Mouse (Mus musculus) CD4-positive, CD25-positive, alpha-beta regulatory T cell, adult 4 months (primary cell): ENCODE results near the gene Hdlbp. TPM values are rescaled to one million over a fixed set of nuclear protein-coding genes. Genes with fewer than 3 reads are reported as not detected.

Experiments
- ATAC-seq: one replicate; pipeline ENCODE4 v1.8.0; 2017
- polyA plus RNA-seq, 2 experiments: library from polyadenylated mRNA; unstranded; fragments of 100-300 nt; shearing (Covaris generic); gene quantifications; one replicate each; pipeline ENCODE4 v1.2.1; 2017

The Hdlbp gene
- polyA plus RNA-seq, 2 experiments from 2014 or later, result 49.6 to 73.9 TPM

DNA sequence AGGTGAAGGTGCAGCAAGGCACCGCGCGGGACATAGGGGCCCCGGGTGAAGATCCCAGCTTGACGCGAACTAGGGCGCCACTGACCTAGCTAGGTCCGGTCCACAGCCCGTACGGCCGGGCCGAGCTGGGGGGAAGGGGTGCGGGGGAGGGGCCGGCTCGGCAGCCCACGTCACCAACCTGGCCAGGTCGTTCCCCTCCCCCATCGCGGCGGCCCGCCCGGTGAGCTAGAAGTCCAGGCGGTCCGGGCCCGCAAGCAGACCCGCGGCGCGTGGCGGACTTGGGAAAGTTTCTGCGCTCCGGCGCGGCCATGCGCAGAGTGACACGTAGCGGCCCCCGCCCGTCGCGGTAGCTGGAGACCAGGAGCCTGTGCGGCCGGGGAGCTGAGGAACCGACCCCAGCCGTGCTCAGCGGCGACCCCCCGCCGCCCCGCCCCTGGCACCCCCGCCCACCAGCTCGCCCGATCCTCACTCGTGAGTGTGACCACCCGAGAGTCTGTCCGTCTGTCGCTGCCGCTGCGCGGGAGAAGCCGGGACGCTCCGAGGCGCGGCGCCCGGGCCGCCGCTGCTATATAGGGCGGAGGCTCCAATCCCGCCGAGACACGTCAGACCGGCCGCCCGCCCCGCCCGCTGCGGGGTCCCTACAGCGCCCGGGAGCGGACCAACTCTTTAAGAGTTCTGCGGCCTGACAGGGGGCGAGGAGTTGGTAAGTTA, 33.3 kb downstream of the Hdlbp start:
- peak; percentile 80 for ATAC-seq

GRCm38 (mm10) chr1:93444405-93445110, 34.1 kb downstream of the Hdlbp start:
- peak; percentile 72 for ATAC-seq

DNA sequence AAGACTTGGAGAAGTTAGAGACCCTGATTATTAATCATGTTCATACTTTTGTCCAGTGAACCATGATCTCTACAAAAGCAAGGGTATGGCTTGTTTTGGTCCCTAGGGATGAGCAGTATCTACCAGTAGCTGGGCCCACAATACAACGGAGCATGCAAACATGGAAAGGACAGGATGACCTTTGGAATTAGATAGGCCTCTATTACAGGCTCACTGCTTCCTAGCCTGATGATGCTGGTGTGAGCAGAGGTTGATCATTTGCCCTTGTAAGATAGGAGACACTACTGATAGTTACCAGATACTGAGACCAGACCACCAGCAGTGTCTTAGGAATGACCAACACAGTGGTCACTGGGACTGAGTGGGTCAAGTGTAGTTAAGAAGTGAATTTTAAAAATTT, 39.3 kb downstream of the Hdlbp start:
- ATAC-seq, result no peak

DNA sequence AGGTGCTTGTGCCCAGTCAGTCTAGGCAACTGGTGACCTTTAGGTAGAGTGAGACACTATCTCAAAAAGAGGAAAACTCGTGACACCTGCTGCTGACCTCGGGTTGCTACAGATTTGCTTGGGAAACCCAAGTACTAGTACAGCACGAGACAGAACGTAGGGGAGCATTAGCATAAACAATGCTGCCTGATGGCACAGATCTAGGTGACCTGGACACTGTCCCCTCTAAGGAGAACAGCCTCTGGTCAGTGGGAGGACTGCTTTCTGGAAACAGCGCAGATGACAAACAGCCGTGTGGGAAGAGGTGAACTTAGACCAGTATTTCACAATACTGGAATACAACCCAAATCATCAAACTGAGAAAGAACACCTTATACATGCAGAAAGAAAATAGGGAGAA, 46.5 kb downstream of the Hdlbp start:
- no peak for ATAC-seq

DNA sequence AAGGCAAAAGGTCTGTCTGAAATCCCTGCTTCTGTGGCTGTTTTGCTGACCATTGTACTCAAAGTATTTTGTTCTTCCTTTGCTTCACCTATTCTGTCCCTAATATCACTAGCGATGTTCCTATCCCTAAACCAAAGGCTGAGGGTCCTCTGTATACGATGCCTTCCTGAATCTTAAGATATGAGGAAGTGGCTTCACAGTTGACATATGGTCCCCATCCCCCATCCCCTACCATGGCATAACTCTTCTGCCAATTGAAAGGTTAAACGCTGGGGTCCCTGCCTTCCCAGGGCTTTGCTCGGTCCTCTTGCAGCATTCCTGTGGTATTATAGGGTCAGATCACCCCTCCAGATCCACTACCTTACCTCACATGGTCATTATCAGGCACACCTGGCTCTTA, 75.2 kb downstream of the Hdlbp start:
- no peak for ATAC-seq

- peak; percentile 79 for ATAC-seq
These were observed 77.2 kb downstream of the Hdlbp start for GRCm38 (mm10) chr1:93401191-93402052.

- ATAC-seq, result no peak
These were observed 89.7 kb downstream of the Hdlbp start for GRCm38 (mm10) chr1:93388906-93389305.

GRCm38 (mm10) chr1:93387198-93387597, 91.4 kb downstream of the Hdlbp start:
- ATAC-seq, result no peak

- ATAC-seq, result no peak
These were observed 99.5 kb downstream of the Hdlbp start for GRCm38 (mm10) chr1:93379117-93379516.

DNA sequence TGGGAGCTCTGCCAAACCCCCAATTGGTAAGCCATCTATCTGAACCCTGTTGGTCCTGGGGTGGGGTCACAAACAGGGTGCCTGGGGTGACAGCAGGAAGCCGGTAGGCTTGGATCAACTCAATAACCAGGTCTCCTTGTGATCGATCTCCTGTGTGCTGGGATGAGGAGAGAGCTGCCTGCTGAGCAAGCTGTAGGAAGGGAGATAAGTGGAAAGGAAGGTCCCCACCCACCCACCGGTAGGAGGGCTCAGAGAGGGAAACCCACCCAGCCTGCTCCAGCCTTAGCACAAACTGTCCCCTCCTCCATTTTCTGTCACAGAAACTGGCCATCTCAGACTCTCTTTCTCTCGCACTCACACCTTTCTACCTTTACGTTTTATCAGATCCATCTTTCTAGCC, 101.3 kb downstream of the Hdlbp start:
- no peak for ATAC-seq

DNA sequence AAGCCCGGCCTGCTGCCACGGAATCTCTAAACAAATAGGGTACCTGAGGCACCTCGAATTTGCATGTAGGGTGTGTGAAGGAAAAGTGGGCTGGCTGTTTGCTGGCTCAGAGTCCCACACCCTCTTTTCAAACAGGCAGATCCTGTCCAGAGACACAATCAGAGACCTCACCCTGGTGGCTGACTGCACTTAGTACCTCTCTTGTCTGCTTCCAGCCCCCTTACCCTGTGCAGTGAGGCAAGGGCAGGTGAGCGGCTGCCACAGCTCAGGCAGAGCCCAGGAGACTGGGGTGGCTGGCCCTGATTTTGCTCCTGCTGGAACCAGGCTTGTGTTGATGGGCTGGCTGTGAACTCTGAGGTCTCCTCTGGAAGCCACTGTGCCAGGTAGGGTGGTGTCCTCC, 105.0 kb downstream of the Hdlbp start, which contains the start of gene Ano7:
Ano7 (plus strand) TSS at position 266 of the 400 bp plus-strand sequence.
- no peak for ATAC-seq

DNA sequence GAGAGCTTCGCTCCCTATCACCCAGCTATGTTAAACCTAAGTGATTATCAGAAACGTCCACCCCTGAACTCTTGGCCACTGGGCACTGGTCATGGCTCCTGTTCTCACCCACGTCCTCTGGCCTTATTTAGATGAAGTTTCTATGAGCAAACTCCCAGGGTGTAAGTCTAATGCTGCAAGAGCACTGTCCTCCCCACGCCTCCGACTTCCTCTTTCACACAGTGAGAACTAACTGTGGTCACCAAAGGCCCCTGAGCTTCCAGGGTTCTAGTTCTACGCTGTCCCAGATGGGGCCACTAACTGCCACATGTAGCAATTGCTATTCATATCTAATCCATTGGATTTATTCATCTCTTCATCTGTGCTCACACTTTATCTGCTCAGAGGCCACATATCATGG, 113.0 kb downstream of the Hdlbp start:
- no peak for ATAC-seq

- ATAC-seq, result no peak
These were observed 116.0 kb downstream of the Hdlbp start for GRCm38 (mm10) chr1:93362661-93363060.

Other genes starting within 250 kb of the Hdlbp start
- gene Sned1, start 243.0 kb downstream of the Hdlbp start, polyA plus RNA-seq, result under 1 TPM in 1 of 2 experiments, not detected in 1; 0.13 TPM
- 10 to 100 TPM; 22.8 to 25.7 TPM for gene Mterf4, start 172.9 kb downstream of the Hdlbp start, polyA plus RNA-seq
- gene Ppp1r7, start 136.0 kb downstream of the Hdlbp start, polyA plus RNA-seq, result 10 to 100 TPM; 63.9 to 66.4 TPM
- gene Pask, start 135.3 kb downstream of the Hdlbp start, polyA plus RNA-seq, result 1 to 10 TPM in 1 of 2 experiments, under 1 TPM in 1; 0.82 to 1.4 TPM
- gene Ano7, start 104.9 kb downstream of the Hdlbp start, polyA plus RNA-seq, result under 1 TPM; 0.19 to 0.98 TPM
- 1 to 10 TPM in 1 of 2 experiments, under 1 TPM in 1; 0.51 to 2.1 TPM for gene Farp2, start 33.3 kb upstream of the Hdlbp start, polyA plus RNA-seq
- 10 to 100 TPM; 31.2 to 42.6 TPM for gene Stk25, start 179.8 kb upstream of the Hdlbp start, polyA plus RNA-seq
- gene Bok, start 206.8 kb upstream of the Hdlbp start, polyA plus RNA-seq, result not detected